Mouse (Mus musculus): ENCODE data around the gene Hnrnpdl. TPM values are rescaled to one million over a fixed set of nuclear protein-coding genes. Genes with fewer than 3 reads are reported as not detected.

The Hnrnpdl gene
- polyA plus RNA-seq, 1 experiment from 2014 or later, result 202 TPM

DNA sequence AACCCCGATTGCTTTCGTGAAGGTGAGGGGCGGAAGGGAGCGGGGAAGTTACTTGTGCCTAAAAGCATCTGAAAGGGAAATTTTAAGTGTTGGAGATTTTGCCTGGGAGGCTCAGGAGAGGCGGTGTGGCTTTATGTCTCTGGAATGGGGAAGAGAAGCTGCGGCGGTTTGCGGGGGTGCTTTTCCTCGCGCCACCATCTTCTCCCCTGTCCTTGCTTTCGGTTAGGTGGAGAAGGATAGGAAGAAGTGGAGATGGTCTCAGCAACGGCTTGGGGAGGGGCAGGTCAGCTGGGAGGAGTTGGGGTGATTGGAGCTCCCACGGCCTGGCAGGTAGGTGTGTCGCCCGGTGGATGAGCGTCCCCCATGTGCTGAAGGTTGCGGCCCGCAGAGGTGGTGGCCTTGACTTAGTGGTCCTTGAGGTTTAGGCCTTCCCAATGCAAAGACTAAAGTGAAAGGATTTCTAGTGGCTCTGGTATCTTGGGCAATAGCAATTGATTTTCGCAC lies 869 bp upstream of the Hnrnpdl start:
- no peak for DNase-seq (ENCODE audit: low spot score)

DNA sequence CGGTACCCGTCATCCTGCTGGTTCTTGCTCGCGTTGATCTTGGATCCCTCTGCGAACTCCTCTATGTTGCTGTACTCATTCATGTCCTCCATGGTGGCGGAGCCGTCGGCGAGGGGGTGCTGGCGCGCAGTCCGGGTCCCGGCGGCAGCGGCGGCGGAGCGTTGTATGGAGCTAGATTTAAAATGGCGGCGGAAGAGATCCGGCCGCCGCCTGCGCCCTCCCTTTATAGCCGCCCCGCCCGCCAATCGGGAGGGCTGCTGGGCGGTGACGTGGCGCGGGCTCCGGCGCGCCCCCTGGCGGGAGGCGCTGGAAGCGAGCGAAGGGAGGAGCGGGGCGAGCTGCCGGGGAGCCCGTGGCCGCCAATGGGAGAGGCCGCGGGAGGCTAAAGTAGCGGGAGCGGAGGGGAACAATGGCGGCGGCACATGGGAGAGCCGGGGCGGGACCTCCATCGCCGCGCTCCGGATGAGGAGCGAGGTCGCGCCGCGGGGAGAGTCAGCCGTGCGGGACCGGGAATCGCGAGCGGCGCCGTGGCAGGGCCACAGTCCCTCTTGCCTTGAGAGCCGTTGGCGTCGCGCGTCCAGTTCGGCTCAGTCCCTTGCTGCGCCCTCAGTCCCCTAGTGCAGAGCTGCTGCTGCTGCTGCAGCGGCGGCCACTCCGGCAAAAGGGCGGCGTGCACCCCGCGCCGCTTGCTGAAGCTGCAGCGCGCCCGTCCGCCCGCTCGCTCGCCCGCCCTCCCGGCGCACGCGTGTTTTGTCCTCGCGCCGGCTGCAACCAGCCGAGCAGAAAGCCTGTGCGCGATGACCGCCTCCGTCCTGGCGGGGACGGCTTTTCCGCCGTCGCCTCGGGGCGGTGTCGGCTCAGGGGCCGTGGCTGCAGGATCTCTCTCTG lies 506 bp downstream of the Hnrnpdl start:
- H3K36me3 ChIP-seq (replicated peaks; ENCODE audit: control insufficient read depth, insufficient read depth), result peaks cover 34% of the 10 kb centered on the region
- H3K4me1 ChIP-seq (replicated peaks; ENCODE audit: control insufficient read depth, insufficient read depth, low read length), result peaks cover 42% of the 10 kb centered on the region
- H3K9ac ChIP-seq, result peak overlapping the region; percentile 98
- WGBS, result under 1% methylated on average over 109 of the region's 113 CpGs
- peak overlapping the region; percentile 97 for H3K4me2 ChIP-seq (replicated peaks)
- H3K4me3 ChIP-seq (replicated peaks; ENCODE audit: low read length), result peak overlapping the region; percentile 74
- no peaks in the 10 kb centered on the region for H3K27me3 ChIP-seq (ENCODE audit: control insufficient read depth, insufficient read depth, low read length)
- ATAC-seq (ENCODE audit: low FRiP score) (peak; percentile 76), DNase-seq (ENCODE audit: low spot score) (peak; percentile 98)
- peak overlapping the region; percentile 99 for H3K27ac ChIP-seq
- no peaks in the 10 kb centered on the region for H3K9me3 ChIP-seq (ENCODE audit: control insufficient read depth, low read length)

More for the DNA sequence above, 869 bp upstream of the Hnrnpdl start:
- Histone ChIP-seq H3K27me3 (ENCODE audit: control insufficient read depth, insufficient read depth, low read length) (no peaks in the 10 kb centered on the region), H3K4me2 (replicated peaks) (peak overlapping the region; percentile 76), H3K9ac (peak overlapping the region; percentile 98), H3K27ac (peak overlapping the region; percentile 99), H3K4me1 (replicated peaks; ENCODE audit: control insufficient read depth, insufficient read depth, low read length) (peaks cover 47% of the 10 kb centered on the region), H3K36me3 (replicated peaks; ENCODE audit: control insufficient read depth, insufficient read depth) (peaks cover 21% of the 10 kb centered on the region), H3K4me3 (replicated peaks; ENCODE audit: low read length) (peak overlapping the region; percentile 74), H3K9me3 (ENCODE audit: control insufficient read depth, low read length) (no peaks in the 10 kb centered on the region)
- no peak for ATAC-seq (ENCODE audit: low FRiP score)
- under 1% methylated on average over 19 of the region's 19 CpGs for WGBS

DNA sequence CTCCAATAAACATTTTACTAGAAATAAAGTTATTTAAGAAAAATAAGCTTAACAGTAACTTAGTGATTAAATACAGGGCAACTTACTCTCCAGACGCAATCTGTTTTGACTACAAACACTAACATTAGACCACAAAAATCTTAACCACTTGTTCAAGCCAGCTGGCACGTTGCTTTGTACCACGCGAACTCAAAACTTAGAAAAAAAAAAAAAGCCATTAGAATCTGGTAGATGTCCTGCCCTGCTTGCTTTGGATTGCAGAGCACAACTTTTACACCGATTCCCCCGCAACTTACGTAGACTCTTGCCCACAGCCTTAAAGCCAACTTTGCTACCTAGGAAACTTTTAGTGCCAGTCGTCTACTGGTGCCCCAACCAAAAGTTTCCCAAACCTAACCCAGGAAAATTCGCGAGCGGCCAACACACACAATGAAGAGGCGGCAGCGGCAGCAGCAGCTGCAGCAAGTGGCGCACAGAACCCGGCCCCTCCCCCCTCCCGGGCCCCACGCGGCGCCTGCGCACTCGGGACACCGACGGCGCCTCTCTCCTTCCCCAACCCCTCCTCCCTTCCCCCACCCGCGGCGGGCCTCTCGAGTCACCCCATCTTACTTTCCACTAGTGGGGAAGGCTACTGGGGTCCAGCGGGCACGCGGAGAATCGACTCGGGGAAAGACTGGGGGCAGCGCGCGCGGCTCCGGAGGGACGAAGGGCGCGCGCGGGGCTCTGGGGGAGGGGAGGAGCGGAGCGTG lies 1.3 kb downstream of the Hnrnpdl start:
- Histone ChIP-seq H3K36me3 (replicated peaks; ENCODE audit: control insufficient read depth, insufficient read depth) (peaks cover 42% of the 10 kb centered on the region), H3K4me2 (replicated peaks) (peak overlapping the region; percentile 97), H3K27me3 (ENCODE audit: control insufficient read depth, insufficient read depth, low read length) (no peaks in the 10 kb centered on the region), H3K27ac (peak overlapping the region; percentile 99), H3K9me3 (ENCODE audit: control insufficient read depth, low read length) (no peaks in the 10 kb centered on the region), H3K9ac (peak overlapping the region; percentile 98), H3K4me1 (replicated peaks; ENCODE audit: control insufficient read depth, insufficient read depth, low read length) (peaks cover 35% of the 10 kb centered on the region), H3K4me3 (replicated peaks; ENCODE audit: low read length) (peak overlapping the region; percentile 74)
- WGBS, result under 1% methylated on average over 41 of the region's 45 CpGs
- DNase-seq (ENCODE audit: low spot score), result peak; percentile 86
- peak; percentile 25 for ATAC-seq (ENCODE audit: low FRiP score)

DNA sequence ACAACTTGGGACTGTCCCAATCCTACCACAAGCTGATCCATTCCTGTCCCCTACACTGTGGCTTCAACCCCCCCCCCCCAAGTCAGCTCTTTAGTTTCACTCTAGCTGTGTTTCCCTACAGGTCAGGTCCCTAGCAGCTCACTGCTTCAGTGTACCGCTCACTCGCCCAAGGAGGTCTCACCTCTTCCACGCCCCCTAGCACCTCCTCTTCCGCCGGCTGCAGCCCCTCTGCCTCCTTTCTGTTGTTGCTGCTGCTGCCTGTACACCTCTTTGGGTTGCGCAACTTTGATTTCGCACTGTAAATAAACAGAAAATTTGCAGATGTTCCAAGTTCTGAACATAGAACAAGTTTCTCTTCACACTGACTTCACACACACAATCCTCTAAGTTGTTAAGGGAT lies 2.8 kb downstream of the Hnrnpdl start:
- Histone ChIP-seq H3K4me3 (replicated peaks; ENCODE audit: low read length) (peak overlapping the region; percentile 74), H3K36me3 (replicated peaks; ENCODE audit: control insufficient read depth, insufficient read depth) (peaks cover 56% of the 10 kb centered on the region), H3K27me3 (ENCODE audit: control insufficient read depth, insufficient read depth, low read length) (no peaks in the 10 kb centered on the region), H3K27ac (no peak overlapping the region), H3K9ac (peak overlapping the region; percentile 98; the same call in 1 of the 2 replicates), H3K9me3 (ENCODE audit: control insufficient read depth, low read length) (no peaks in the 10 kb centered on the region), H3K4me1 (replicated peaks; ENCODE audit: control insufficient read depth, insufficient read depth, low read length) (peaks cover 32% of the 10 kb centered on the region), H3K4me2 (replicated peaks) (peak overlapping the region; percentile 97)
- DNase-seq (ENCODE audit: low spot score) (no peak), ATAC-seq (ENCODE audit: low FRiP score) (no peak)
- 24% methylated on average over 7 of the region's 7 CpGs for WGBS

DNA sequence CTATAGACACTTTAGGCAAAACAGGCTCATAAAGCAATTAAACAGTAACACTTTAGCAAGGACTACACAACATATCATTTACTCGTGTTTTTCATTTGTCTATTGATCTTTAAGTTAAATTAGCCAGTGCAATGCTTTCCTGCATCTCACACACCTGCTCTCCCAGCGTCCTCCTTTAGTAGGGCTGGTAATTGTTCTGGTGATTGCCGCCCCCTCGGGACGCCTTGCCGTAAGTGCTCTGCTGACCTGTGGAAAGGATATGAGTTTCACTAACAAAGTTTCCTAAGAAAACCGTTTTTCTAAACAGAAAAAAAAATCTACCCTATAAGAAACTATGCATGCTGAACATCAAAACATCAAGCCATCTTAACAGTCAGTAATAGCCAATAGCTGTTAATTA lies 3.5 kb downstream of the Hnrnpdl start:
- Histone ChIP-seq H3K4me2 (replicated peaks) (peak overlapping the region; percentile 97), H3K27ac (no peak overlapping the region), H3K4me3 (replicated peaks; ENCODE audit: low read length) (peak overlapping the region; percentile 74; the same call in 1 of the 2 replicates), H3K4me1 (replicated peaks; ENCODE audit: control insufficient read depth, insufficient read depth, low read length) (peaks cover 25% of the 10 kb centered on the region), H3K9me3 (ENCODE audit: control insufficient read depth, low read length) (no peaks in the 10 kb centered on the region), H3K36me3 (replicated peaks; ENCODE audit: control insufficient read depth, insufficient read depth) (peaks cover 63% of the 10 kb centered on the region), H3K9ac (no peak overlapping the region), H3K27me3 (ENCODE audit: control insufficient read depth, insufficient read depth, low read length) (no peaks in the 10 kb centered on the region)
- WGBS, result 42% methylated on average over 7 of the region's 7 CpGs
- ATAC-seq (ENCODE audit: low FRiP score) (no peak), DNase-seq (ENCODE audit: low spot score) (no peak)

DNA sequence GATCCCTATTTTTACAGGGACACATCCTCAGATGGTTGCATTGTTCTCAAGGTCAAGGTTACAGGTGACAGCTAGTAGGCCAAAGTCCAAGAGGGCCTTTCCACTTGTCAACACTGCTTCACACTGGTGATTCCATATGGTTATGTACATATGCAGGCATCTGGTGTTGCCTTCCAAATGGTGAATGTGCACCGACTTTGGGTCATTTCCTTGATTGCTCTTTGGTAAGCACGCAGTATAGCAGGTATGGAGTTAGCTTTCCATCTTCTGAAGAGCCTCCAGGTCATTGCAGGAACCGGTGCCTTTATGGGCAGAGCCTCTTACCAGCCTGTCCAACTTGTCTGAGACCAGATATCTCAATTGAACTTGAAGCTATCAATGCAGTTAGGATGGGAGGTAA lies 6.8 kb downstream of the Hnrnpdl start:
- 72% methylated on average over 3 of the region's 3 CpGs for WGBS
- no peak for ATAC-seq (ENCODE audit: low FRiP score)
- H3K36me3 ChIP-seq (replicated peaks; ENCODE audit: control insufficient read depth, insufficient read depth), result peaks cover 64% of the 10 kb centered on the region

DNA sequence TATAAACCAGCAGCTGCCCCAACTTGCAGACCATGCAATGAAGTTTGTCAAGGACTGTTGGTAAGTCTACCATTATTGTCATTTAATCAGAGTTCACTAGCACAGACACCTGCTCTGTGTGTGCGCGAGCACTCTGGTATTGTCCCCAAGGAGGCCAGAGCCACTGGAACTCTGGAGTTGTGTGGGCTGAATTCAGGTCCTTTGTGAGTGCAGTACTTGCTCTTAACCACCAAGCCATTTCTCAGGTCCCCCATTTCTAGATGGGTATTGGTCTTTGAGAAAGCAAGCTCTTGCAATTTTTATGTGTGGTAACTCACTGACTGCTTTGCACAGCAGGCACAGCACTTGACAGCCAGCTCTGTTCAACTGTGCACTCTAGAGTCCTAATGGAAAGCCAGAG lies 7.4 kb downstream of the Hnrnpdl start:
- no peak for ATAC-seq (ENCODE audit: low FRiP score)

More for the DNA sequence above, 6.8 kb downstream of the Hnrnpdl start:
- Histone ChIP-seq H3K9me3 (ENCODE audit: control insufficient read depth, low read length) (no peaks in the 10 kb centered on the region), H3K9ac (no peak overlapping the region), H3K27me3 (ENCODE audit: control insufficient read depth, insufficient read depth, low read length) (no peaks in the 10 kb centered on the region), H3K4me3 (replicated peaks; ENCODE audit: low read length) (no peak overlapping the region), H3K4me2 (replicated peaks) (no peak overlapping the region), H3K27ac (no peak overlapping the region), H3K4me1 (replicated peaks; ENCODE audit: control insufficient read depth, insufficient read depth, low read length) (peaks cover 19% of the 10 kb centered on the region)
- DNase-seq (ENCODE audit: low spot score), result no peak

DNA sequence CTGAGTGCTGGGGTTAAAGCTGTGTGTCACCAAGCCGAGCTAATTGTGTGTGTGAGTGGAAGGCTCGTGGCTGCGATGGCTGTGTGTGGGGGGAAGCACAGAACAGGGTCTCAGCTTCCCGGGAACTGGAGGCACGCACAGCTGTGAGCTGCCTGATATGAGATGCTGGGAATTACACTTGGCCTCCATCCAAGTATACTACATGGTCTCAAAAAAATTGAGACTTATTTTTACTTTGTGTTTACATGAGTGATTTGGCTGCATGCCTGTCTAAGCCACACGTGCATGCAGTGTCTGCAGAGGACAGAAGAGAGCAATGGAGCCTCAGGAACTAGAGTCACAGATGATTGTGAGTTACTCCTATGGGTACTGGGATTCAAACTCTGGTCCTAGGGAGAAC lies 9.4 kb downstream of the Hnrnpdl start:
- Histone ChIP-seq H3K9ac (no peak overlapping the region), H3K4me1 (replicated peaks; ENCODE audit: control insufficient read depth, insufficient read depth, low read length) (no peaks in the 10 kb centered on the region), H3K27me3 (ENCODE audit: control insufficient read depth, insufficient read depth, low read length) (no peaks in the 10 kb centered on the region), H3K4me3 (replicated peaks; ENCODE audit: low read length) (no peak overlapping the region), H3K4me2 (replicated peaks) (no peak overlapping the region), H3K27ac (peak overlapping the region; percentile 60), H3K36me3 (replicated peaks; ENCODE audit: control insufficient read depth, insufficient read depth) (peaks cover 41% of the 10 kb centered on the region), H3K9me3 (ENCODE audit: control insufficient read depth, low read length) (no peaks in the 10 kb centered on the region)
- ATAC-seq (ENCODE audit: low FRiP score) (peak; percentile 82), DNase-seq (ENCODE audit: low spot score) (peak; percentile 67)
- WGBS, result 28% methylated on average over 6 of the region's 6 CpGs

More for the DNA sequence above, 7.4 kb downstream of the Hnrnpdl start:
- H3K36me3 ChIP-seq (replicated peaks; ENCODE audit: control insufficient read depth, insufficient read depth), result peaks cover 59% of the 10 kb centered on the region
- H3K9me3 ChIP-seq (ENCODE audit: control insufficient read depth, low read length), result no peaks in the 10 kb centered on the region
- no peak overlapping the region for H3K9ac ChIP-seq
- no peaks in the 10 kb centered on the region for H3K27me3 ChIP-seq (ENCODE audit: control insufficient read depth, insufficient read depth, low read length)
- no peak overlapping the region for H3K27ac ChIP-seq
- H3K4me3 ChIP-seq (replicated peaks; ENCODE audit: low read length), result no peak overlapping the region
- WGBS, result 77% methylated on average over 2 of the region's 2 CpGs
- H3K4me2 ChIP-seq (replicated peaks), result no peak overlapping the region
- DNase-seq (ENCODE audit: low spot score), result no peak
- H3K4me1 ChIP-seq (replicated peaks; ENCODE audit: control insufficient read depth, insufficient read depth, low read length), result peaks cover 14% of the 10 kb centered on the region

DNA sequence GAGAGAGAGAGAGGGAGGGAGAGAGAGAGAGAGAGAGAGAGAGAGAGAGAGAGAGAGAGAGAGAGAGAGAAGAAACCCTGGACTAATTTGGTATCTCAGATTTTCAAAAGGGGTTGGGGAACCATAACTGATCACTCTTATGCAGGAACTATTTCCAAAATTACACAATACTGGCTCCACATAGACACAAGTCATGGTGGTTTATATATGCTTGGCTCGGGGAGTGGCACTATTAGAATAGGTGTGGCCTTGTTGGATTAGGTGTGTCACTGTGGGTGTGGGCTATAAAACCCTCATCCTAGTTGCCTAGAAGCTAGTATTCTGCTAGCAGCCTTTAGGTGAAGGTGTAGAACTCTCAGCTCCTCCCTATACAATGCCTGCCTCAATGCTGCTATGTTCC lies 14.6 kb downstream of the Hnrnpdl start:
- DNase-seq (ENCODE audit: low spot score), result no peak
- Histone ChIP-seq H3K4me1 (replicated peaks; ENCODE audit: control insufficient read depth, insufficient read depth, low read length) (no peaks in the 10 kb centered on the region), H3K36me3 (replicated peaks; ENCODE audit: control insufficient read depth, insufficient read depth) (no peaks in the 10 kb centered on the region), H3K9me3 (ENCODE audit: control insufficient read depth, low read length) (no peaks in the 10 kb centered on the region), H3K27me3 (ENCODE audit: control insufficient read depth, insufficient read depth, low read length) (no peaks in the 10 kb centered on the region), H3K27ac (no peak overlapping the region), H3K4me3 (replicated peaks; ENCODE audit: low read length) (no peak overlapping the region), H3K9ac (no peak overlapping the region), H3K4me2 (replicated peaks) (no peak overlapping the region)
- ATAC-seq (ENCODE audit: low FRiP score), result no peak
- WGBS, result 90% methylated on average over 1 of the region's 1 CpGs

Data from hindbrain, embryonic 14.5 days (tissue).